Mouse (Mus musculus): ENCODE results near the gene Mbd5. TPM values are rescaled to one million over a fixed set of nuclear protein-coding genes. Genes with fewer than 3 reads are reported as not detected.

Mbd5 gene
- polyA plus RNA-seq, 1 experiment = 29.9 TPM

DNA sequence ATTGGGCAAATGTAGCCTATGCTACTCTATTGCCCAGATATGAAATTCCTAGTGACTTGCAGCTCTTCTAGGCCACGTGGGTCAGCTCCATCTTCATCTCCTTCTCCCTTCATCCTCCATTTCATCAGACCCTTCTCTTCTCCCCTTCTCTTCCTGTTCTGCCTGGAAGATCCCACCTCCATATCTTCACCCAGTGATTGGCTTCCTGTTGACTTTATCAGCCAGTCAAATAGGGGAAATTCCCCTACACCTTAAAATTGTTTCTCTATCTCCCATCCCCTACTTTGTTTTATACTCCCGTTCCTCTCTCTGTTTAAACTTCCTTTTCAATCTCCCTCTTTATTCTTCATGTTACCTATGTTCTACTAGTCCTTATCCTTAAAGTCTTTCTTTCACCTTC is 342.4 kb downstream of the Mbd5 start:
- TF ChIP-seq CTCF (IDR thresholded peaks at IDR 0.05; ENCODE audit: extremely low read depth, insufficient read depth, low read length) = no peak
- no peak for TF ChIP-seq POLR2A (IDR thresholded peaks at IDR 0.05; ENCODE audit: extremely low read depth, insufficient read depth, low read length)
- no peak overlapping the region for H3K4me3 ChIP-seq (ENCODE audit: insufficient read depth, low read length)
- no peak overlapping the region for H3K27ac ChIP-seq (ENCODE audit: insufficient read depth, low read length)
- H3K4me1 ChIP-seq (ENCODE audit: control insufficient read depth, insufficient read depth, low read length) = no peaks in the 10 kb centered on the region

DNA sequence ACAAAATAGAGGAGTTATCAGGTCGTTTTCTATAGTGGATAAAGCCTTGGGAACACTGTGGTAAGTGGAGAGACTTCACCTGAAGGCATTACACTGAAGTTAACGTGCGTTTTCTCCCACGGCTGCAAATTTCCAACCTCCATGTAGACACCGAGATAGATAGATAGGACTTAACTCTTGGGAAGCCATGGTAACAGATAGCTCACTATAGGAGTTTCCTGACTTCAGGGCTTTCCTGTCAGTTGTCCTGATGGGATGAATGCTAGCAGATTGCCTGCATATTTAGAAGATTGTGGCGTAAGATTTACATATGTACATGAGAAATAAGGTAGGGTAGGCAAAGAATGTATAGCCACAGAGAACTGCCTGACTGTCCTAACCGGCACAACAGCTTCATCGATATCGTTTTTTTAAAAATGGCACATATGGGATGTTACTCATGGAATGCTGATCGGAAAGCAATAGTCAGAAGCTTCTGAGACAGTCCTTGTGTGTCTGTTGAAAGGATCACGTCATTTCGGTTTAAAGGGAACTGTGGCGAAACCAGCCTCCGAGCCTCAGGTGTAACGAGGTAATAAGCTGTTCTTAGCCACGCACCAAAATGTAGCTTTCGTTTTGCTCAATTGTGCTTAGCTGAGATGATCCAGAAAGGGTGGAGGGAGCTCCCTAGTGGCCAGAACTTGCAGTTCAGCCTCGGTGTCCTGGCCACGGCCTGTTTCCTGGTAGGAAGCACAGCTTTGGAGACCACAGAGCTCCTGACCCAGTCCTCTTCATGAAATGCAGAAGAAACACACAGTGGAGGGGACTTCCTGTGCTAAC is 363.5 kb downstream of the Mbd5 start:
- Histone ChIP-seq H3K4me3 (ENCODE audit: insufficient read depth, low read length) (peak overlapping the region; percentile 34), H3K4me1 (ENCODE audit: control insufficient read depth, insufficient read depth, low read length) (no peaks in the 10 kb centered on the region), H3K27ac (ENCODE audit: insufficient read depth, low read length) (no peak overlapping the region)
- TF ChIP-seq POLR2A (IDR thresholded peaks at IDR 0.05; ENCODE audit: extremely low read depth, insufficient read depth, low read length) (no peak), CTCF (IDR thresholded peaks at IDR 0.05; ENCODE audit: extremely low read depth, insufficient read depth, low read length) (peak; percentile 89)

- TF ChIP-seq POLR2A (IDR thresholded peaks at IDR 0.05; ENCODE audit: extremely low read depth, insufficient read depth, low read length) = no peak
- no peak for TF ChIP-seq CTCF (IDR thresholded peaks at IDR 0.05; ENCODE audit: extremely low read depth, insufficient read depth, low read length)
- H3K4me3 ChIP-seq (ENCODE audit: insufficient read depth, low read length) = no peak overlapping the region
- H3K27ac ChIP-seq (ENCODE audit: insufficient read depth, low read length) = no peak overlapping the region
- H3K4me1 ChIP-seq (ENCODE audit: control insufficient read depth, insufficient read depth, low read length) = no peaks in the 10 kb centered on the region
Measured at GRCm38 (mm10) chr2:49333594-49333993, 384.3 kb downstream of the Mbd5 start.

DNA sequence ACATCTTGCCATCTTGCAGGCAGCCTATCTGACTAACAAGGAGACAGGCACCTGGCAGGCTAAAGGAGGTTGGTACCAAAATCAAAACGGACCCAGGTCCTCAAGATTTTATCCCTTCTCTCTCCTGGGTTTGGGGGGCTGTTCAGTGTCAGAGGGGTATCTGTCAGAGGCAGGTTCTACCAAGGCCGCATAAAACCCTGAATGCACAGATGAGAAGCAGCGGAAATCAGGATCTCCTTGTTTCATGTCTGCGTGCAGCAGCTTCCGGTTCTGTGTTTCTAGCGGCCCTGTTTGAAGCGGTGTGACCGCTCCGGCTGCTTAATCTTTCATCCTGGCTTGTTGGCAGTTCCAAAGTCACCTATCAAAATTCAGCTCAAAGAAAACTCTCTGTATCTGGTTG is 386.0 kb downstream of the Mbd5 start:
- Histone ChIP-seq H3K27ac (ENCODE audit: insufficient read depth, low read length) (no peak overlapping the region), H3K4me1 (ENCODE audit: control insufficient read depth, insufficient read depth, low read length) (no peaks in the 10 kb centered on the region), H3K4me3 (ENCODE audit: insufficient read depth, low read length) (no peak overlapping the region)
- TF ChIP-seq CTCF (IDR thresholded peaks at IDR 0.05; ENCODE audit: extremely low read depth, insufficient read depth, low read length) (no peak), POLR2A (IDR thresholded peaks at IDR 0.05; ENCODE audit: extremely low read depth, insufficient read depth, low read length) (no peak)

DNA sequence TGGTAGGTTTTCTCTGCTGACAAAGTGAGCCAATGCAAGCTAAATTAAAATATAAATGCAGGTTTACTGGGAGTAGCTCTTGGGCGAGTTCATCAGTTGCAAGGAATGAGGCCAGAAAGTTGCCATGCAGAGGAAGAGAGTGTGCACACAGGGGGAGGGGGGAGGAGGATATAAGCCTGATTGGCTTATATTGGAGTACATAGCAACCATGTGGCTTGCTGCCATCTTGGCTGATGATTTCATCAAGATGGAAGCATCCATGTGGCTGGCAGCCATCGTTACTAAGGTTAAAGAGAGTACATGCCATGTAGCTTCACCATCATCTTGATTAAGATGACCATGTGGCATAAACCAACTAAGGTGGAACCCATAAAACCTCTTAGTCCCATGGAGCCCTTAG is 395.0 kb downstream of the Mbd5 start:
- no peaks in the 10 kb centered on the region for H3K4me1 ChIP-seq (ENCODE audit: control insufficient read depth, insufficient read depth, low read length)
- H3K27ac ChIP-seq (ENCODE audit: insufficient read depth, low read length) = no peak overlapping the region
- TF ChIP-seq POLR2A (IDR thresholded peaks at IDR 0.05; ENCODE audit: extremely low read depth, insufficient read depth, low read length) = no peak
- no peak for TF ChIP-seq CTCF (IDR thresholded peaks at IDR 0.05; ENCODE audit: extremely low read depth, insufficient read depth, low read length)
- H3K4me3 ChIP-seq (ENCODE audit: insufficient read depth, low read length) = no peak overlapping the region

- TF ChIP-seq POLR2A (IDR thresholded peaks at IDR 0.05; ENCODE audit: extremely low read depth, insufficient read depth, low read length) (no peak), CTCF (IDR thresholded peaks at IDR 0.05; ENCODE audit: extremely low read depth, insufficient read depth, low read length) (no peak)
- no peaks in the 10 kb centered on the region; the same call in 1 of the 2 replicates for H3K4me1 ChIP-seq (ENCODE audit: control insufficient read depth, insufficient read depth, low read length)
- H3K4me3 ChIP-seq (ENCODE audit: insufficient read depth, low read length) = no peak overlapping the region
- no peak overlapping the region for H3K27ac ChIP-seq (ENCODE audit: insufficient read depth, low read length)
Measured at GRCm38 (mm10) chr2:49345786-49346185, 396.5 kb downstream of the Mbd5 start.

- Histone ChIP-seq H3K27ac (ENCODE audit: insufficient read depth, low read length) (no peak overlapping the region), H3K4me3 (ENCODE audit: insufficient read depth, low read length) (no peak overlapping the region), H3K4me1 (ENCODE audit: control insufficient read depth, insufficient read depth, low read length) (no peaks in the 10 kb centered on the region; the same call in 1 of the 2 replicates)
- no peak for TF ChIP-seq POLR2A (IDR thresholded peaks at IDR 0.05; ENCODE audit: extremely low read depth, insufficient read depth, low read length)
- no peak for TF ChIP-seq CTCF (IDR thresholded peaks at IDR 0.05; ENCODE audit: extremely low read depth, insufficient read depth, low read length)
Measured at GRCm38 (mm10) chr2:49349813-49350212, 400.5 kb downstream of the Mbd5 start.

GRCm38 (mm10) chr2:49350852-49351251 is 401.5 kb downstream of the Mbd5 start:
- H3K4me3 ChIP-seq (ENCODE audit: insufficient read depth, low read length) = no peak overlapping the region
- H3K4me1 ChIP-seq (ENCODE audit: control insufficient read depth, insufficient read depth, low read length) = no peaks in the 10 kb centered on the region; the same call in 1 of the 2 replicates
- TF ChIP-seq CTCF (IDR thresholded peaks at IDR 0.05; ENCODE audit: extremely low read depth, insufficient read depth, low read length) (no peak), POLR2A (IDR thresholded peaks at IDR 0.05; ENCODE audit: extremely low read depth, insufficient read depth, low read length) (no peak)

DNA sequence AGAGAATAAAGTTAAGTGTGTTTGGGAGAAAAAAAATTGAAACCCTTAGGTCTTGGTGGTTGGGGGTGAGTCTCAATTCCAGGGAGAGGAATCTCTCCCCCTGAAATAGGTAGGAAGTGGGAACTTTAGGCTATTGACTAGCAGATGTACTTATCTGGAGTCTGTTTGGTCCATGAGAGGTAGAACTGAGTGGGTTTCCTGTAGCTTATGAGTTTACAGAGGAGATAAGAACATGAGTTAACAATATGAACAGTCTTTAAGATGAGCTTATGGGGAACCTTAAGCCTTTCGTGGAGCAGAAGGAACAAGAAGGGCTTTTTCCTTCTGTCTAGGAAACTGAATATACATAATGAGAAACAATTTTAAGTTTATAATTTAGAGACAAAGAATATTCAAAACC is 404.8 kb downstream of the Mbd5 start:
- Histone ChIP-seq H3K4me3 (ENCODE audit: insufficient read depth, low read length) (no peak overlapping the region), H3K4me1 (ENCODE audit: control insufficient read depth, insufficient read depth, low read length) (no peaks in the 10 kb centered on the region; the same call in none of the 2 replicates), H3K27ac (ENCODE audit: insufficient read depth, low read length) (no peak overlapping the region)
- TF ChIP-seq POLR2A (IDR thresholded peaks at IDR 0.05; ENCODE audit: extremely low read depth, insufficient read depth, low read length) (no peak), CTCF (IDR thresholded peaks at IDR 0.05; ENCODE audit: extremely low read depth, insufficient read depth, low read length) (no peak)

More at GRCm38 (mm10) chr2:49350852-49351251, 401.5 kb downstream of the Mbd5 start:
- no peak overlapping the region for H3K27ac ChIP-seq (ENCODE audit: insufficient read depth, low read length)

- TF ChIP-seq CTCF (IDR thresholded peaks at IDR 0.05; ENCODE audit: extremely low read depth, insufficient read depth, low read length) = no peak
- TF ChIP-seq POLR2A (IDR thresholded peaks at IDR 0.05; ENCODE audit: extremely low read depth, insufficient read depth, low read length) = no peak
- no peaks in the 10 kb centered on the region; the same call in 1 of the 2 replicates for H3K4me1 ChIP-seq (ENCODE audit: control insufficient read depth, insufficient read depth, low read length)
- no peak overlapping the region for H3K4me3 ChIP-seq (ENCODE audit: insufficient read depth, low read length)
- H3K27ac ChIP-seq (ENCODE audit: insufficient read depth, low read length) = no peak overlapping the region
Measured at GRCm38 (mm10) chr2:49355867-49356266, 406.6 kb downstream of the Mbd5 start.
